Mouse (Mus musculus) embryonic facial prominence, embryonic 11.5 days (tissue): ENCODE data around the gene Tiparp. TPM values are rescaled to one million over a fixed set of nuclear protein-coding genes. Genes with fewer than 3 reads are reported as not detected.
A peak's percentile ranks its signal among the peaks of the same experiment; 100 is the strongest.

Experiments used
- ATAC-seq: fragments of 200-750 bp; cut with Nextera tagmentation; replicated peaks from 2 replicates; pipeline ENCODE4 v1.8.0; 2017; ENCODE audit warnings: low read depth; ENCODE audit not compliant: insufficient number of reproducible peaks, low FRiP score, low TSS enrichment
- DNase-seq: peaks from one replicate; pipeline ENCODE4 v3.0.0-alpha.2; 2015; ENCODE audit warnings: low spot score
- H3K27ac ChIP-seq: fragments of 300-500 bp; sonication (generic); replicated peaks from 2 replicates; pipeline ENCODE4 v1.5.1; 2014; ENCODE audit warnings: mild to moderate bottlenecking, low read depth, low read length, control low read depth
- H3K27me3 ChIP-seq: fragments of 300-500 bp; sonication (generic); 2 replicates; pipeline ENCODE4 v1.6.1; 2014; ENCODE audit warnings: mild to moderate bottlenecking, low read length, moderate library complexity, mixed read lengths; ENCODE audit not compliant: control insufficient read depth, insufficient read depth
- H3K36me3 ChIP-seq: fragments of 300-500 bp; sonication (generic); replicated peaks from 2 replicates; pipeline ENCODE4 v1.6.1; 2014; ENCODE audit warnings: low read depth, mild to moderate bottlenecking, low read length, moderate library complexity, mixed read lengths; ENCODE audit not compliant: control insufficient read depth, insufficient read depth
- H3K4me1 ChIP-seq: fragments of 300-500 bp; sonication (generic); 2 replicates; pipeline ENCODE4 v1.6.1; 2014; ENCODE audit warnings: low read length, mixed read lengths; ENCODE audit not compliant: control insufficient read depth, insufficient read depth
- H3K4me2 ChIP-seq: fragments of 300-500 bp; sonication (generic); 2 replicates; pipeline ENCODE4 v1.6.1; 2014; ENCODE audit warnings: low read depth, mild to moderate bottlenecking, control low read depth, low read length, moderate library complexity
- H3K4me3 ChIP-seq: fragments of 300-500 bp; sonication (generic); 2 replicates; pipeline ENCODE4 v1.5.1; 2014; ENCODE audit warnings: low read depth, low read length, control low read depth
- H3K9ac ChIP-seq: fragments of 300-500 bp; sonication (generic); replicated peaks from 2 replicates; pipeline ENCODE4 v1.6.1; 2014; ENCODE audit warnings: mild to moderate bottlenecking, control low read depth, low read length
- H3K9me3 ChIP-seq: fragments of 300-500 bp; sonication (generic); replicated peaks from 2 replicates; pipeline ENCODE4 v1.6.1; 2016; ENCODE audit warnings: mild to moderate bottlenecking, low read length, inconsistent platforms, mixed read lengths; ENCODE audit not compliant: control insufficient read depth
- WGBS: fragments of 180-500 bp; shearing (Covaris S2); extraction: QIAGEN DNeasy Blood & Tissue Kit; methylation state at CpG from one replicate; pipeline ENCODE4 v1.1.7; 2014; 5-methylcytosine and 5-hydroxymethylcytosine counted together
- polyA plus RNA-seq: library from polyadenylated mRNA; unstranded; fragments of >200 nt; fragmentation: Nextera tagmentation; extraction: Ambion mirVana; gene quantifications from 2 replicates; pipeline ENCODE4 v1.2.1, GENCODE M21; 2014

Gene Tiparp
- polyA plus RNA-seq, 1 experiment from 2014 or later: 39.7 TPM

DNA sequence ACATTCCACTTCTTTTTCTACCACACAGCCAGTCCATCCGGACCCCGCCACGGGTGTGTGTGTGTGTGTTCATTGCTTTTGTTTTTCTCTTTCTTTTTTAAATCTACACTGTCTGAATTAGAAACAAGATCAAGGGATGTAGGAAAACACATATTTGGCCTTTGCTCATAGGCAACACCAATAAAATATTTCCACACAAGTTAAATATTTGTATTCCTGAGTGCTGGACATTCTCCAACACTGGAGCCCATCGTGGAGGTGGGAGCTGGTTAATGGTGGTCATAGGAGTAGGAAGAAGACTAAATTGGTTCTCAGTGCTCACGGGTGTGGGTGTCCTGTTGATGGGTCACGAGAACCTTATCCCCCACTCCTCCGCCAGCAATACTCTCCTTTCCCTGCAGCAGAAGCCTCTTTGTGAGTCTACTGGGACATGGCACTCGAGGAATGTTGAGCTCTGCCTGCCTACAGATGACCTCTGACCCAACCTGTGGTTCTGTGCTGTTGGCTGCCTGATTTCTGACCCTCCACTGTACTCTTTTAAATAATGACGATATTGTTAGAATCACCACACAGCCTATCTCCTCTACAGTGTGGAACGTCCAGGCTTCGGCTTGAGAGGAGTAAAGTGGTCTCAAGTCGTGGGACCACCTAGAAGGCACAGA lies 51.2 kb downstream of the Tiparp start:
- ATAC-seq: no peak
- Histone ChIP-seq H3K27me3 (no peaks in the 10 kb centered on the region), H3K4me3 (no peak overlapping the region), H3K36me3 (no peaks in the 10 kb centered on the region), H3K4me2 (no peak overlapping the region), H3K27ac (no peak overlapping the region), H3K4me1 (no peaks in the 10 kb centered on the region), H3K9ac (no peak overlapping the region), H3K9me3 (no peaks in the 10 kb centered on the region)
- 52% methylated on average over 12 of the region's 12 CpGs for WGBS
- DNase-seq: no peak

DNA sequence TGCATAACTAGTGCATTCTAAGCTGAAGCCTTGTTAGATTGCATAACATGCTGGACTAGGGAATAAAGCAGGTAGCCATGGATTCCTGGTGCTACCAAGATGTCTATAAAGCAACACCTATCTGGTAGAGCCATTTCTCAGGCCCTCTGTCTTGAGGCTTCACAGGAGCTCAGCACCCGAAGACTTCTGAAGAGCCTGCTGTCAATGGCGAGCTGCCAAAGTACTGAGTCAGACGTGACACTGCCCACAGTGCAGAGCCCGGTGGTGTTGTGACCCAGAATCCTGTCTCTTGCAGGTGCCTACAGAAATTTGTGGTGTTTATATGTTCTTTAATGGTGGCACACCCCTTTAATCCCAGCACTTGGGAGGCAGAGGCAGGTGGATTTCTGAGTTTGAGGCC lies 53.4 kb downstream of the Tiparp start:
- H3K9ac ChIP-seq: no peak overlapping the region
- no peak overlapping the region for H3K4me2 ChIP-seq
- H3K36me3 ChIP-seq: no peaks in the 10 kb centered on the region
- H3K4me1 ChIP-seq: no peaks in the 10 kb centered on the region; the same call in 1 of the 2 replicates
- DNase-seq (no peak), ATAC-seq (no peak)
- no peaks in the 10 kb centered on the region for H3K27me3 ChIP-seq
- no peak overlapping the region for H3K27ac ChIP-seq
- no peaks in the 10 kb centered on the region for H3K9me3 ChIP-seq
- no peak overlapping the region for H3K4me3 ChIP-seq
- 89% methylated on average over 4 of the region's 4 CpGs for WGBS

DNA sequence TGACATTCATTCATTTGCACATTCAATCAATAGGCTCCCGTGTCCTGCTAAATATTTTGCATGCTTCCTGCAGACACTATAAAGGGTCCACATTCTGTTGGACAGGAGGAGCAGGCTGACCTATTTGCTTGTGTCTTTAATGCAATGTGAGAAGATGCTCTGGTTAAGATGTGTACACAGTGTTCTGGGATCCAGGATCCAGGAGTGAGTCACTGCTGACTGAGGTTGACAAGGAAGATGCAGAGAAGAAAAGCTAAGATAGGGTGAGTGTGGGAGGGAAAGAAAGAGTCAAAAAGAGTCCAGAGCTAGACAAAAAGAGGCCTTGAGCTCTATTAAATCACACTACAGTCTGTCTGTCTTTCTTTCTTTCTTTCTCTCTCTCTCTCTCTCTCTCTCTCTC lies 56.1 kb downstream of the Tiparp start:
- Histone ChIP-seq H3K36me3 (no peaks in the 10 kb centered on the region), H3K9me3 (no peaks in the 10 kb centered on the region), H3K9ac (no peak overlapping the region), H3K4me2 (no peak overlapping the region), H3K4me3 (no peak overlapping the region), H3K27ac (no peak overlapping the region), H3K4me1 (peaks cover 5% of the 10 kb centered on the region), H3K27me3 (no peaks in the 10 kb centered on the region)
- ATAC-seq (no peak), DNase-seq (no peak)
- WGBS: 86% methylated on average over 1 of the region's 1 CpGs

DNA sequence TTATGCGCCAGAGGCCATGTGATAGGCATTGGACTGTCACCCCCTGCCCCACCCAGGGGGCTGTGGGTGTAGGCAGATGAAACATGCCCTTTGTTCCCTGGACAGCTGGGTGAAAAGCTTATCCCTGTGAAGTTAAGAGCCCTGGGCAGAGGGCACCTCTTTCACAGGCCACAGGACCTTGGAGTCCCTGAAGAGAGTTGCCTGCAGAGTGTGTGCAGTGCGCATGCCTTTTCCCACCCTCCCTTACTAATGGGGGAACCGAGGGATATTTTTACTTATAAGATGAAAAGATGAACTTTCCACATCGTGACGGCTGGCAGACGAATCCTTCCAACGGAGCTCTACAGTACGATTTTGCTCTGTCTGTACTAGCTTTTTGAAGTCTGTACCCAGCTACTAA lies 57.1 kb downstream of the Tiparp start:
- no peak overlapping the region for H3K4me2 ChIP-seq
- H3K4me3 ChIP-seq: no peak overlapping the region
- WGBS: 67% methylated on average over 8 of the region's 8 CpGs
- no peaks in the 10 kb centered on the region for H3K9me3 ChIP-seq
- no peaks in the 10 kb centered on the region for H3K36me3 ChIP-seq
- no peak for DNase-seq
- ATAC-seq: no peak
- peaks cover 5% of the 10 kb centered on the region for H3K4me1 ChIP-seq
- H3K27me3 ChIP-seq: no peaks in the 10 kb centered on the region
- no peak overlapping the region for H3K27ac ChIP-seq
- no peak overlapping the region for H3K9ac ChIP-seq

DNA sequence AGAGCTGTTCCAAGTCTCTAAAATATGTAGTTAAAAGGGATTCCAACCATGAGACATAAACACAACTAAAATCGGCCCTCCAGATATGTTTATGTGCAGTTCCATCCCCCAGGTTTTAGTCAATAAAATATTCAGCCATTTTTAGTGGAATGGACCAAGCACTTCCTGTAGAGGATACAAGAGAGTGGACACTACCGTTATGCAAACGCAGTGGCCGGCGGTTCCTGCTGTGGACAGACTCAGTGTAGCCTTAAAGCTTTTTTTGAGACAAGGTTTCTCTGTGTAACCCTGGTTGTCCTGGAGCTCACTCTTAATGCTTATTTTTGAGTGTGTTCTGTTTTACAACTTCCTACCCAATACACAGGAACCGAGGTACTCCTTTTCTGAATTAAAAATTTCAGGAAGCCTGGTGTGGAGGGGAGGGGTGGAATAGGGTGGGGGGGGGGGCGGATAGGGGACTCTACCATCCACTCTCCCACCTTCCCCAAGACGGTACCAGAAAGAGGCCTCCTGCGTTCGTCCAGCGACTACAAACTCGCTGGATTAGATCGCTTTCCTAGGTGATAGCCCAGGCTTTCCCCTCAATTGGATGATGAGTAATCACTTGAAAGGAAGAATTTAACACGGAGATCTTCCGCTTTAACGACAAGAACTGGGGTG lies 57.7 kb downstream of the Tiparp start:
- DNase-seq: no peak
- WGBS: 33% methylated on average over 16 of the region's 16 CpGs
- H3K4me2 ChIP-seq: peak overlapping the region; percentile 24
- 0 out of 2 replicates have a peak overlapping the region, but pooled peaks have one; percentile 6 for H3K4me3 ChIP-seq
- no peaks in the 10 kb centered on the region for H3K36me3 ChIP-seq
- ATAC-seq: no peak
- H3K9me3 ChIP-seq: no peaks in the 10 kb centered on the region
- H3K27me3 ChIP-seq: no peaks in the 10 kb centered on the region
- peaks cover 5% of the 10 kb centered on the region for H3K4me1 ChIP-seq
- peak overlapping the region; percentile 39 for H3K9ac ChIP-seq
- H3K27ac ChIP-seq: no peak overlapping the region

DNA sequence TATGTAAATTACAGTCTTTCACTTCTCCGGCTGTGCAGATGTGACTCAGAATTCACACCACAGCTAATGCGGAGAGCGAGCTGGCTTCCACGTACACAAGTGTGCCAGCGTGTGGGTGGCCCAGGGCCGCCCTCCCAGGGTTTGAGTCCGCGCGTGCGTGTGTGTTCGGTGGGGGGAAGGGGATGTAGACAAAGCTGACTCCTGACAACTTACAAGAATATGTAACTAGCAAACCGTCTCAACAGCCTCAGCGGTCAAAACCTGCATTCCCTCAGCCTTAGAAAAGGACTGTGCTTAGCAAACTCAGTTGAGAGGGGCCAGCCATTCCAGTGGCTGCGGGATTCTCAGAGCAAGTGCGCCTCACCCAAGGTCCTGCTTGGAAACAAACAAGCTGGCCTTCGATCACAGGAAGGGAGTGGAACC lies 58.3 kb downstream of the Tiparp start:
- WGBS: 5% methylated on average over 16 of the region's 16 CpGs
- H3K9ac ChIP-seq: peak overlapping the region; percentile 39
- 0 out of 2 replicates have a peak, but pooled peaks have one; percentile 58 for ATAC-seq
- DNase-seq: peak; percentile 59
- H3K4me3 ChIP-seq: 0 out of 2 replicates have a peak overlapping the region, but pooled peaks have one; percentile 6
- peak overlapping the region; percentile 24 for H3K4me2 ChIP-seq
- 0 out of 2 replicates have a peak overlapping the region, but pooled peaks have one; percentile 5 for H3K27ac ChIP-seq
- H3K9me3 ChIP-seq: no peaks in the 10 kb centered on the region
- no peaks in the 10 kb centered on the region for H3K27me3 ChIP-seq
- no peaks in the 10 kb centered on the region for H3K36me3 ChIP-seq
- peaks cover 5% of the 10 kb centered on the region for H3K4me1 ChIP-seq

DNA sequence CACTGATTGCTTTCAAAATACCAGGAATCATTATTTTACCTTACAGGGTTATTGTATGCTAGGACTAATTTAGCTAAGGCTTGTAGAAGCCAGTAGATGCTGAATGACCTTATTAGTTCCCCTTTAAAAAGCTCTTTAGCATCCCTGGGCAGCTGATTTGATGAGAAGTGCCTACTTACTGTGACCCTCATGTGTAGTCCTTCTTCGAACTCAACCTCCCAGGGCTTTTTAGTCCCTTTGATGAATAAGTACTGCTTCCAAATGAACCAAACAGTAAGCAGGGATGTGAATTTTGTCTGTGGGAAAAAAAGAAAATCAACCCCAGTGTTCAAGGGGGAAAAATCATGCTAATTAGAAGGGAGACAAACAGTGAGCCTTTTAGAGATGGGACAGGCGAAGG lies 58.8 kb downstream of the Tiparp start:
- Histone ChIP-seq H3K27me3 (no peaks in the 10 kb centered on the region), H3K27ac (no peak overlapping the region), H3K9me3 (no peaks in the 10 kb centered on the region), H3K36me3 (no peaks in the 10 kb centered on the region), H3K4me2 (no peak overlapping the region; the same call in 1 of the 2 replicates), H3K9ac (no peak overlapping the region; the same call in 1 of the 2 replicates), H3K4me3 (no peak overlapping the region), H3K4me1 (peaks cover 5% of the 10 kb centered on the region)
- WGBS: 55% methylated on average over 2 of the region's 2 CpGs
- DNase-seq (no peak), ATAC-seq (no peak)

DNA sequence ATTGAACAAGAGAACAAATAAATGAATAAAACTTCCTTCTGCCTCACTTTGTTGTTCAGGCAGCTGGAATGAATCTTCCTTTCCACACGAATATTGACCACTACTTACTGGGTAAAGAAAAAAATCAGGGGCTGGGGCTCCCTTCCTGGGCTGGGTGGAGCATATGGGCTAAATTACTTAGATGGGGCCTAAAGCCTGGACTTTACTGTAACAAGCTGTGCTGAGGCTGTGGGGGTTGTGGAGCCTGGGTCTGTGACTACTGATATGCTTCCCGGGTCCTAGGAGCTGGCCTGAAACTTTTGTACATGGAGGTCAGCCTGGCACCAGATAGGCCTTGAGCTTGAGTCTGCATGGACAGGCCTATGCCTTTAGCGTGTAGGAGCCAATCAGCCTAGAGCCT lies 60.2 kb downstream of the Tiparp start:
- Histone ChIP-seq H3K4me3 (no peak overlapping the region), H3K27me3 (no peaks in the 10 kb centered on the region), H3K4me1 (peaks cover 5% of the 10 kb centered on the region), H3K4me2 (no peak overlapping the region), H3K27ac (peak overlapping the region; percentile 36; the same call in 1 of the 2 replicates), H3K9ac (no peak overlapping the region), H3K9me3 (no peaks in the 10 kb centered on the region), H3K36me3 (no peaks in the 10 kb centered on the region)
- ATAC-seq (peak; percentile 46; the same call in 1 of the 2 replicates), DNase-seq (peak; percentile 67)
- 50% methylated on average over 3 of the region's 3 CpGs for WGBS
